Mouse (Mus musculus) right cerebral cortex, adult 2 months (tissue): ENCODE data around the gene Spred2.

Experiments used
- DNase-seq, 2 experiments: peaks; one replicate each; pipeline ENCODE4 v3.0.0; 2021 to 2022; ENCODE audit warnings: low spot score in 2 of 2

Spred2 gene

DNA sequence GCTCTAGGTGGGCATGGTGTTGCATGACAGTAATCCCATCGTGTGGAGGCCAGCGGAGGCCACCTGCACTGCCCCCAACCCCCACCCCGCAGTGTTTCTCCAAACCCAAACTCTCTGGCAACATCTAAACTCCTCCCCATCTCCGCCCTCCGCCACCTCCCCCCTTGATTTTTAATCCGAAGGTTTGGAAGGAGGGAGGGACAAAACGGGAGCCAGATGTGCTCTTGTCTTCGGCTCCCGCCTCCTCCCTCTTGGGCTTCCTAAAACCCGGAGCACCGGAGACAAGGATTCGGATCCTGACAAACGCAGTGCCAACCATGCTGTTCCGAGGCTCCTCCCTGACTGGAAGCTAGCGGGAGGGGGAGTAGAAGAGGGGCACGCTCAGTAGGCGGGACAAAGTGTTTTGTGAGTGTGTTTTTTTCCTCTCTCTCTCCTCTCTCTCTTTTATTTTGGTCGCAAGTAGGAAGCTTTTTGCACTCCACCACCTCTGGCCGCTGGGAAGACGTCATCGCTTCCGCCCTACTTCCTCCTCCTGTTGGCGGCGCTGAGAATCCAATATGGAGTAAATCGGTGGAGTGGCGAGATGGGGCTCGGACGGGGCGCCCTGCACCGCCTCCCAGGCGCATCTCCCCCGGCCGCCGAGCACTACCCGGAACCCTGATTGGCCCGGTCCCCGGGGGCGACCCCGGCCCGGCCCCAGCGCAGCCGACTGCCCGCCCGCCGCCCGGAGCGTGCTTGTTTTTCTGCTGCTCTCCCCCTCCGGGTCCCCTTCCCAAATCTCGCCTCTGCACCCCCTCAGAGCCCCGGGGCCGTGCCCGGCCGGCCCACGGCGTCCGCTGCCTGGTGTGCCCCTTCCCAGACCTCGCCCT is at the start of gene Spred2:
Gene Spred2 (plus strand): TSS at position 488 of the 869 bp plus-strand sequence.
- peak; percentile 94 for DNase-seq

DNA sequence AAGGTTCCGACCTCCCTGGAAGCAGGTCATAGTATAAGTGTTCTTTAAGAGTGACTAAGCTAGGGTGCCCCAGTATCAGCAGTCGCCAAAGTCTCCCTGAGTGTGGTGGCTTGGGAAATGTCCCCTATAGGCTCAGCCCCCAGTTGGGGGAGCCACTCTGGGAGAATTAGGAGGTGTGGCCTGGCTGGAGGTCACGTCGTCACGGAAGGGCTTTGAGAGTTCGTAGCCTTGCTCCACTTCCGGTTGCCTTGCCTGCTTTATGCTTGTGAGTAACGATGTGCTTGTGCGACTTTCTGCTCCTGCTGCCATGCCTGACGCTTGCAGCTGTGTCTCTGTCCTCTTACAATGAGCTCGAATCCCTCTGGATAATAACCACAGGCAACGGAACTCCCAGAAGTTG is 48.6 kb upstream of the Spred2 start:
- DNase-seq: no peak

DNA sequence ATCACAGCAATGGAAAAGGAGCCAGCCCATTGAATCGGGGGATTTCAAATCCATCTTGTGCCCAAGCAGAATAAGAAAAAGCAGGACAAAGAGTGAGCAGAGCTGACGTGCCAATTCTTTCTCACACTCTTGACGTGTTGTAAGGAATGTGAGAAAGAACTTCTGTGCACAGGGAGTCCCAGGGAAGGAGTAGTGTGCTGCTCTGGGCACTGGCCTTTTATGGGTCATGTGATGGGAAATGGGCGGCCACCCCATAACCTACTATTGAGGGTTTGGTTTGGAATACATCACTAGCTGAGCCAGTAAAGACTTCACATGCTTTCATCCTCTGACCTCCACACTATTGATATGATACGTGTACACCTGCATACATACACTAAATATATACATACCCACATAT is 48.2 kb upstream of the Spred2 start:
- DNase-seq: no peak

DNA sequence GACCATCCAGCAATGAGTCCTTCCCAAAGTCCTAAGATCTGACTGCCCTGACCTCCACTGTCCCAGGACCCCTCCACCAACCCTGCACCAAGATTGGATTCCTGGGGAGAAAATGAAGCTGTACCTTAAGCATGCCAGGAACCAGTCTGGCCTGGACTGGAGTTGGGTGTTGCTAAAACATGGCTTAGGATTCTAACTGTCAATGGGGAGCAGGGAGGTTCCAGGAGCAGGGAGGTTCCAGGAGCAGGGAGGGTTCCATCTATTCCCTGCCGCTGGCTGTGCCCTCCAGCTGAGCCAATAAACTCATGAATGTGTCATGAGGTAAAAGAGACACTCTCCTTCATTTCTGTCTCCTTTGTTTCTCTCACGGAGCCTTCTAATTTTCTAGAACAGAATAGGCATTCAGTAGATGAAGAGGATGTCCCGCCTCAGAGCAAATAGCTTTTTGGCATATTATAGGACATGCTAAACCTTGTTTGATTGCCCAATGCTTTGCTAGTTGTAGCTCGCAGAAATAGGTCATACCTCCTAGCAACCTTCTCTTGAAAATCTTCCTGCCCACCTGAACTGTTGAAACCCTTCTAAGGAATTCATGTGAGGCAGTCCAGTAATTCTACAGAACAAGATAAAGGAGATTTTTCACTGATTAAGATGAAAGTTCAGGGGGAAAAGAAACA is 46.8 kb upstream of the Spred2 start:
- DNase-seq: no peak

DNA sequence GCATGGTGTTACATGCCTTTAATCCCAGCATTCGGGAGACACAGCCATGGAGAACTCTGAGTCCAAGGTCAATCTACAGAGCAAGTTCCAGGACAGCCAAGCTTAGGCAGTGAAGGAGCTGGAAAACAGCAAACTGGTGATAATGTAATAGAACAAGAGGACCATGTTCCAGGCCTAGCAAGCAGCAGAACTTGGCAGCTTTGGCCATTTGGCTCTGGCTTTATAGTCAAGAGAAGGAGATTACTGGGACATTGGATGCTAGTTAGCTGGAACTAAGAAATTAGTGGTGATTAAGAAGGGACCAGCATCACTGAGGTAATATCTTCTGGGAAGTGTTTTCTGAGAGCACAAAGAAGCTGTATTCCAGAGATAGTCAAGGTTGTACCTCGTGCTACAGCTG is 42.8 kb upstream of the Spred2 start:
- DNase-seq: no peak

DNA sequence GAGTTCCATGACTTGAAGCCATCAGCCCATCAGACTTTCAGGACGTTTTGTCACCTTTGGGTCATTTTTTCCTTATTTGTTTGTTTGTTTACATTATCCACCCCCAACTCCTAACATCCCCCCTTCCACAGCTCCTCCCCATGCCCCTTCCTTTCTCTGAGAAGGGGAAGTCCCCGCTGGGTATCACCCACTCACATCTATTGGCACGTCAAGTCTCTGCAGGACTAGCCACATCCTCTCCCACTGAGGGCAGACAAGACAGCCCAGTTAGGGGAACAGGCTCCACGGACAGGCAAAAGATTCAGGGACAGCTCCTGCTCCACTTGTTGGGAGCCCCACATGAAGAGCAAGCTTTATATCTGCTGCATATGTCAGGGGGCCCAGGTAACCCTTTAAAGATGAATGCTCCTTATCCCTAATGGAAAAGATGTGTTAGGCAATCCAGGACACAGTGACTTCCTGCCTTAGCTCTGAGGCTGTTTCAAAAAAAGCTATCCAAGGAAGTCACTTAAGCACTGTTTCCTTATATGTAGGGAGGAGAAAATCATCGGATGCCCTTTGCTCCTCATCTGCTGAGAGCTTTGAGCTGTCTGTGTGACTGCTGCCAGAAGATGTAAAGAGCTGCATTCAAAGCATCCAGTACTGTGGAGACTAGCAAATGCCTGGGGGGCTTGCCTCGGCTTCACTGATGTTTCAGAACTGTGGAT is 33.3 kb upstream of the Spred2 start:
- DNase-seq: no peak

DNA sequence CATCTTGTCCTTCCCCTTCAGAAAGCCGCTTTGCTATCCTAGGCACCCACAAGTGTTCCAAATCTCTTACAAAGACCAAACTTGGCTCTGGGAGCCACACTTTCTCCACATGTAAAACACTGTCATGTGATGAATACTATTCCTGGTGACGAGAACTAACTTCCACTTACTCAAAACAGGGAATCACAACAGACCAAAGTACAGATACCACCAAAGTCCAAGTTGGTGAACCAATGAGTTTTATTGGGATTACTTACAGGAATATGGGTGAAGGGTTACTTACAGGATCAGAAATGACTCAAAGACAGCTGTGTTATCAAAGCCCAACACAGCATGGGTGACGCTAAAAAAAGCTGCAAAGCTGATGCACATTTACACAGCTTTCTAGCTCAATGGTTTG is 30.9 kb upstream of the Spred2 start:
- DNase-seq: no peak

DNA sequence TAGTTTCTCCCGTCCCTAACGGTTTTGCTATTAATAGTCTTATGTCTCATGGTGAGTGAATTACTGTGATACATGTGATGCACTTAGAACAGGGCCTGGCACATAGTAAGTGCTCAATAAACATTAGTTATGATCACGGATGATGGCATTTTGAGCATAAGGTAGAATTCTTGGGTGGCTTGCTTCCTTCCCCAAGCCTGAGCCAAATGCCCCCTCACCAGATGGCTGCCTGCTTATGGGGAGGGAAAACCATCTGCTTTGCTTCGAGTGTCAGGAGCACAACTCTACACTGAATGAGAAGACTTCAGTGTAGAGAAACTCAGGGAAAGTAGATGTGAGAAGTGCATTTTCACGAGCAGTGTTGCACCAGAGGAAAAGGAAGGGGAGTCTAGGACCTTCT is 24.6 kb upstream of the Spred2 start:
- peak; percentile 82 to 89 for DNase-seq

DNA sequence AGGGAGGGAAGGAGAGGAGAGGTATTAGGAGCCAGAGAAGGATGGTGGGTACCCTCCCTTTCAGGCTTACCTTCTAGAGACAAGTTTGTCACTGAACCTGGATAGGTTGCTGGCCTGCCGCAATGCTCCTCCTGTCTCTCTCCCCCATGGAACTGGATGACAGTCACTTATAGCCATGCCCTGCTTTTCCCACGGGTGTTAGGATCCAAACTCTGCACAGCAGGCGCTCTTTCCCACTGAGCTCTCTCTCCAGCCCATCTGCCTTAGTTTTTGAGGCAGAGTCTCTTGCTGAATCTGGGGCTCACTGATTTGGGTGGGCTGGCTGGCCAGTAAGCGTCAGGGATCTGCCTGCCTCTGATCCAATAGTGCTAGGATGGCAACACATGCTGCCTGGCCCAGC is 23.5 kb upstream of the Spred2 start:
- DNase-seq: peak; percentile 18 to 22

DNA sequence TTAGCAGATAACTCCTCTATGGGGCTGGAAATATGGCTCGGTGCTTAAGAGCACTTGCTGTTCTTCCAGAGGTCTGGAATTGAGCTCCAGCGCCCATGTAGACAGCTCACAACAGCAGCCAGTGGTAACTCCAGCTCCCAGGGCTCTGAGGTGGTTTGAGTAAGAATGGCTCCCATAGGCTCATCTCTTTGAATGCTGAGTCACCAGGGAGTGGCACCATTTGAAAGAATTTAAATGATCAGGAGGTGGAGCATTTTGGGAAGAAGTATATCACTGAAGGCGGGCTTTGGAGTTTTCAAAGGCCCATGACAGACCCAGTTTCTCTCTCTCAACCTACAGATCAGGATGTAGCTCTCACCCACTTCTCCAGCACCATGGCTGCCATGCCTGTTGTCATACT is 13.0 kb upstream of the Spred2 start:
- no peak for DNase-seq

DNA sequence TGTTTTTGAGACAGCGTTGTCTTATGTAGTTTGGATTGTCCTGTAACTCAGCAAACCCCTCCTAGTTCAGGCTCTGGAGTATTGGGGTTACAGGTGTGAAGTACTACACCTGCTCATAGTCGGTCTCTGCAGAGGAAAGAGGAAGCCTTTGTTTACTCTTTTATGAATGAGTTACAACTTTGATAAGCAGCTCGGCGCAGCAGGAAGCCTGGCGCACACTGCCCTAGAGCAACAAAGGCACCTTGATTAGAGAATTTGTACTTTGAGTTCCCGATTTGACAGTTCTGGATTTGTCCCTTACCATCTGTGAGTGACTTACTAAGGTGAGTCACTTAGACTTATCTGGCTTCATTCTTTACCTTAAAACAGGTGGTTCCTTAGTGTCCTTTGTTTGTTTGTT is 12.0 kb upstream of the Spred2 start:
- DNase-seq: no peak

DNA sequence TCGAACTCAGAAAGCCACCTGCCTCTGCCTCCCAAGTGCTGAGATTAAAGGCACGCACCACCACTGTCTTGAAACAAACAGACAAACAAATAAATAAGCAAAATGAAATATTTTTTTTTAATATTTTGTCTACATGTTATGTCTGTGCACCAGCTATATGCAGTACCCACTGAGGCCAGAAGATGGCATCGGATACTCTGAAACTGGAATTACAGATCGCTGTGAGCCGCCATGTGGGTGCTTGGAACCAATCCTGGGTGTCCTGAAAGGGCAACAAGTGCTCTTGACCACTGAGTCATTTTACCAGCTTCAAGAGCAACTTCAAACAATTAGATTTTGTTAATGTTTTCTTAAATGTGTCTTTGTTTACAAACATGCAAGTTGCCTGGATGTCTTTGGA is 11.5 kb upstream of the Spred2 start:
- no peak for DNase-seq

DNA sequence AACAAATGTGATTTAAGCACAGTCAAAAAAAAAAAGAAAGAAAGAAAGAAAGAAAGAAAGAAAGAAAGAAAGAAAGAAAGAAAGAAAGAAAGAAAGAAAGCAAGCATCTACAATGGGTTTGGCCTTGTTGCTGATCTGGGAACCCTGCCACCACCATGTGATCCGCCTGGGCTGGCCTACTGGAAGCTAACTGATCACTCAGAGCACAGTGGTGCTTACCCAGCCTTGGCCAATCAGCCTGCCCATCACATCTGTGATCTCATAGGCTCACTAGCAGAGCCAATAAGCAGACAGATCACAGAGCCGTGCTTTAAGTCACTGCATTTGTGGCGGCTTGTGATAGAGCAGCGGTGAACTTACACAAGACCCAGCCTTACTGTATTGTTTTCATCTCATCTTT is 10.4 kb upstream of the Spred2 start:
- no peak for DNase-seq

DNA sequence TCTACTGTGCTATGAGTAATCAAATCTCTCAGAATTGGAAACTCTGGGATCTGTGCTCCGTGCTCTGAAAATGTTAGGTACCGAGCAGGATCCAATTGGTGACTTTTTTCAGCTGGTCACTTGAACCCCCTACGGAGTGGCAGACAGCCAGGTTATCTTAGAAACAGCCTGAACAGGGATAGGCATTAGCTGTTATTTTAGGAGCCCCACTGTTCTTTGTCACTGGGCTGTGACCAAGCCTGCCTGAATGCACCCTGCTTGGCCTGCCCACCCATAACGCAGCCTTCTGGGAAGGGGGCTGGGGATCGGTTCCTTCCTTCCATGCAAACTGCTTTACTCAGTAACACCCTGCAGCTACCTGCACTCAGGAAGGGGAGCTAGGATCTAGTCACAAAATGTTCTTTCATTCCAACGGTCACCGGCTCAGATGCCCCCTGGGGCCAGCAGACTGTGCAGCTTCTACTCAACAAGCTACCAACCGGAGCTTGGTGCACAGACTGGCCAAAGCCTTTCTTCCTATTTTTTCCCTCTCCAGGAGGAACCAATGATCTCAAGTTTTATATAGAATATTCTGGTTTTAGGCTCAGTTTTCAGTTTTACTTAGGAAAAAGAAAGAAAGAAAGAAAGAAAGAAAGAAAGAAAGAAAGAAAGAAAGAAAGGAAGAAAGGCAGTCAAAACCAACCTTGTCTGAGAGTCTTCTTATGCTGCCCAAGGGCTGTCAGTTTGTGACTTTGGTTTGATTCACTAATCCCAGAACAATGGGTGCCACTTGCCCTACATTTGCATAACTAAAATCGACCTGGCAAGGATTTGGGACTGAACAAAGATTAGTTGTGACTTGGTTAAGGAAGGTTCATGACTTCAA is 6.6 kb upstream of the Spred2 start:
- DNase-seq: no peak

DNA sequence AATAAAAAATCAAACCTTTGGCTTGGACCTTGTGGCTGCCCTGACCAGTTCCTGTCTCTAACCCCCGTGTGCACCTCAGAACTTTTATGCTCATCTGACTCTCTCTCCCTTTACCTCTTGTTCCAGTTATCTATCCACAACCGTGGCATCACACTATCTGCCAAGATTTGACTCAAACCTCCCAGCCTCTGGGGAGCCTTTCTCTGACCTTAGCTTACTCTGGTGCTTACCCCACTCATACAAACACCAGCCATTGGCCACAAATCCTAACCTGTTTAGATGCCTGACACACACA is 6.0 kb upstream of the Spred2 start:
- DNase-seq: no peak

DNA sequence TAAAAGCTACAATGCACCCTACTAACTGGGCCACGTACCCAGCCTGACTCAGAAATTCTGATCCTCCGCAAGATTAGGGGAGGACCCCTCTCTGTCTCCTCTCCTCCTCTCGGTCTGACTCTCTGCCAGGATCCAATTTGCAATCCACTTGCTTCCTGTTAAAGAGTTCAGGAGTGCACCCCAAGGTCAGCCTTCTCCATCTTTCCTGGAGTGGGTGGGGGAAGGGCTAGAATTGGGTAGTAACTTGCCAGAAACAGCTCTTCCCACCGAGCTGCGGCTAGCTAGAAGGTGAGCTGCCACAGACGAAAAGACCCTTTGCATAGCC is 4.8 kb upstream of the Spred2 start:
- DNase-seq: no peak

DNA sequence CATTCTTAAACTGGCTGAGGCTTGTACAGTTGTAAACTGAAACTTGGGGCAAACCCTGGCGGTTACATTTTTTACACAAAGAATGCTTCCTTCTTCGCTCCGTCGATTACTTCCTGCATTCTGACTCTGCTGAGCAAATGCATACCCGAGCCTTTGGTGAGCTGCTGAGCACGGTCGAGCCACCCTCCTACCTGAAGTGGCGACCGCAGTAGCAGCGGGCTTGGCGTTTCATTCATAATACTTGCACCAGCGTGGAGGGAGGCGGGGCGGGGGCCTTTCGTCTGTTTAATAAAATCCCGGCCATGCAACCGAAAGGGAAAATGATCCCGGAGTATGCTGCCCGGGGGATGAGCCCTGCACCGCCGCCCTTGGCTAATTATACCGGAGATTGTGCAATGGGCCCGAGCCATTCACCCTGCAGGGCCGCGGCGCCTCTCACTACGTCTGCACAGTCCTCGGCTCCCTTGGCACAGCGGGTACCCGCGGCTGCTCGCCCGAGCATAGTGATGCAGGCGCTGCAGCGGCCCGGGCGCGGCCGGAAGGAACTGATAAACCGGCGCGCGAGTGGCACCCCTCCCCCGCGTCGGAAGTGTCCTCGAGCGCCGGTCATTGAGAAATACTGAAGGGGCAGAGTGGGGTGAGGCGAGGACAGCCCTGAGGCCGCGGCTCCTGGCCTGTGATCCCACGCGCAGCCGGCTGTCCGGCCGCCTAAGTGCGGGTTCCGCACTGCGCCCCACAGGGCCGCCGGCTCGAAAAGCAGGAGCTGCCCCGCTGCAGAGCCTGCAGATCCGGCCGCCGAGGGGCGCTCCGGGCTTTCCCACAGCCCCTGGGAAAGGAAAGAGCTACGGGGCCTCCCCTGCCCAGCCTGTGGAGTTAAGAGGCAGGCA is 4.1 kb upstream of the Spred2 start:
- peak; percentile 79 to 83 for DNase-seq

DNA sequence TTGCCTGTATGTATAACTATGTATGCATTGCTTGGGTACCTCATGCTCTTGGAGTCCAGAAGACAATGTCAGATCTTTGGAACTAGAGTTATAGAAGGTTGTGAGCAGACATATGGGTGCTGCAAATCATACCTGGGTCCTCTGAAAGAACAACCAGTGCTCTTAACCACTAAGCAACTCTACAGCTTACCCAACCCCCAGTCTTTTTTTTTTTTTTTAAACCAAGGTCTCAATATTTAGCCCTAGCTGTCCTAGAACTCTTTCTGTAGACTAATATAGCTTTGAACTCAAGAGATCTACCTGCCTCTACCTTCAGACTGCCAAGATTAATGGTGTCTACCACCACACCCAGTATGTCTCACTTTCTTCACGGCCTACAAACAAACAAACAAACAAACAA is 2.5 kb upstream of the Spred2 start:
- no peak for DNase-seq

DNA sequence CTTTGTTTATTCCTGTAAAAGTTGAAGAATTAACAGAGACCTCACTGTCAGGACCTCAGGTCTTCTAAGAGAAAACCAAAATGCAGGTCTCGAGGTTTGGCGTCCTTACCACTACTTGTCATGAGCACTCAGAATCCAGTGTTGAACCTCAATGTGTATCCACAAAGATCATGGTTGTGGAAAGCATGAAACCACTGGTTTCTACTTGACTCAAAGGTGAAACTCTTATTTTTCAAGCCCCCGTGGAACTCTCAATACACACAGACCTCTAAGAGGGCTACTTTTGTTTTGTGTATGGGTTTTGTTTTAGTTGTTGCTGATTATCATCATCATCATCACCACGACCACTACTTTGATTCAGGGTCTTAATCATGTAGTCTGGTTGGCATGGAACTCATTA is 2.0 kb upstream of the Spred2 start:
- no peak for DNase-seq

DNA sequence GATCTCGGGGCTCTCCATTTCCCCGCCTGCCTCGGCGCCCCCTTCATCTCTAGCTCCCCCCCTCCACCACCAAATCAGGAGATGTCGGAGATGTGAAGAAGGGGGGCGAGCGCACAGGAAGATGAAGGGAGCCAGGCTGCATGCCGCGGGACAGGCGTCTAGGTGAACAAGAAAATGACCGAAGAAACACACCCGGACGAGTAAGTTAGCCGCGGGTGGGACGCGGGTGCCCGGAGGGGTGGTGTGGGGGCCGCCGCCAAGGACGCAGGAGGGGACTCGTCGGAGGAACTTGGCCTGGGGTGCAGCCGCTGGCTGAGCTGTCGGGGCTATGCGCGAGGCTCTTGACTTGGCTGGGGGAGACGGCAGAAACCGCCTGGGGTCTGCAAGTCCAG is 578 bp downstream of the Spred2 start:
- no peak for DNase-seq
